Mouse (Mus musculus) R1 (cell line): ENCODE data around the gene Npm1.

Source experiments
- DNase-seq: peaks from one replicate; pipeline ENCODE4 v3.0.0-alpha.2; 2018; ENCODE audit warnings: low read depth, low spot score

The Npm1 gene

DNA sequence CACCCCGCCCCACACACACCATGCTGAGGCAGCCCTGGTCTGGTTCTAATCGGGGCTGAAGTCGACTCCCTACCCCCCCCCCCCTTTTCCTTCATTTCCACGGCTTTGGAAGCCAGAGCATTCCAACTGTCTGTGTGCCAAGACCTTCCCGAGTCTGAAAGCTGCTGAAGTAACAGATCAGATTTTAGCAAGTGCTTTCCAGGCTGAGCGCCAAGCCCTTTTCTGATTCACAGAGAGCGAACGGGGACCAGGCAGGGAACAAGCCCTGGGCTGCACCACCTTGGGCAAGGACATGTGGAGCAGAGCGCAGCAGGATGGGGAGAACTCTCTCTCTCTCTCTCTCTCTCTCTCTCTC, 16.9 kb downstream of the Npm1 start:
- DNase-seq: no peak

GRCm38 (mm10) chr11:33145201-33146142, 17.5 kb downstream of the Npm1 start:
- DNase-seq: no peak

- DNase-seq: peak; percentile 33
These were observed 19.1 kb downstream of the Npm1 start for GRCm38 (mm10) chr11:33143906-33144305.

DNA sequence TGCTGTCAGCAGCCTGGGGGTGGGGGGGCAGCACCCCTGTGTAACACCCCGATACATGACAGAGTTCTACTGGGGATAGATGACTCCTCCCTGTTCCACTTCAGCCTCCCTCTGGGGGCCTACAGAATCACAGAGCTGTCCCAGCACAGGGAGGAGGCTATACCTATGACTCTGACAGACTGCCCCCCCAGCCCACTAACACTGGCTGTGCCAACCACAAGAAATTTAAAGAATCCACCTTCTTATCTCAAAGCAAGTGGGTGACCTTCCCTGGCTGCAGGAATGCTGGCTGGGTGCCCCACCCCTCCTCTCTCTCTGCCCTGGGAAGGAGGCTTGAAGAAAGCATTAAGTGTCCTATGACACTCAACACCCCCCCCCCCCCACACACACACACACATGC, 20.2 kb downstream of the Npm1 start:
- no peak for DNase-seq

DNA sequence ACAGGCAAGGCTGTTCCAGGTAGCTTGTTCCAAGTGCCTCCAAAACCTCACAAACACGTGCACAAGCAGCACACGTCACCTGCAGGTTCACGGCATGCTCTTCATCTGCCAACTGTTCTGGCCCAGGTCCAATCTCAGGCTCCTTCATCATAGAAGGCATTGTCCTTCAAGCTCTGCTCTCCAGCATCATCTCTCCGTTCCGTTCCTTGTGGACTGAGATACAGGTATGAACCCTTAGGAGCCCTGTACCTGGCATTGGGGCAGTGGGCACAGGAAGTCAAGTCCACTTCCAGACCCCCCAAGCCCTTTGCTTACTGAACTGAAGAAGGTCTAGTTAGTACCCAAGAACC, 22.9 kb downstream of the Npm1 start:
- no peak for DNase-seq

- DNase-seq: no peak
These were observed 23.4 kb downstream of the Npm1 start for GRCm38 (mm10) chr11:33139458-33140110.

- no peak for DNase-seq
These were observed 24.3 kb downstream of the Npm1 start for GRCm38 (mm10) chr11:33138686-33139085.

- DNase-seq: no peak
These were observed 28.5 kb downstream of the Npm1 start for GRCm38 (mm10) chr11:33134391-33134986.

GRCm38 (mm10) chr11:33132619-33133338, 30.2 kb downstream of the Npm1 start:
- no peak for DNase-seq

- DNase-seq: no peak
These were observed 35.9 kb downstream of the Npm1 start for GRCm38 (mm10) chr11:33127058-33127457.

DNA sequence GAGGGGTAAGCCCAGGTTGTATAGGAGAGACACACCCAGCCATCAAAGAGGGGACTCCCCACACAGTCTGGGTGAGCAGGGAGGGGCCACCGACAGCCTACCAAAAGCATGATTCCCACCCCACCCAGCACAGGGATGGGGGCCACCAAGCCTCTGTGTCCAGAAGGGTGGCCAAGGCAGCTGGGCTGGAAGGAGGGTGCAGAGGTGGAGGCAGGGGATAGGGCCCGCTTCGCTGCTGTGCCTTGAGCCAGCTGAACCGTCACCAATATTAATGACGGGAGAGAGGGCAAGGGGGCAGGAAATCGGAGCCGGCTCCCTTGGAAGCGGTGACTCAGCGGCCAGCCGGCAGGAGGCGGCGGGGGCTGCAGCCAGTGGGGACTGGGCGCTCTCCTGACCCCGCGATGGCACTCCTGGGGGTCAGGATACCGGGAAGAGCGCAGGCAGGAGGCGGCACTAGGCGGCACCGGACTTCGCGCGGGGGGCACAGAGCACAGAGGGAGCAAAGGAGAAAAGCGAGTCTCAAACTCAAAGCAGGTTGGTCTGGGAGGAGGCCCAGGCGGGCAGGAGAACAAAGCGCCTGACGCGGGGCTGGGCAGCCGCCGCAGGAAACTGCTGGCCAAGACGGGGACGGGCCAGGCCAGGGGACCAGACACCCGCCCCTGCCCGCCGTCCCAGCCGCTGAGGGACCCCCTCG, 40.3 kb downstream of the Npm1 start:
- DNase-seq: no peak

GRCm38 (mm10) chr11:33119556-33119955, 43.5 kb downstream of the Npm1 start:
- DNase-seq: no peak

GRCm38 (mm10) chr11:33119116-33119515, 43.9 kb downstream of the Npm1 start:
- DNase-seq: no peak

DNA sequence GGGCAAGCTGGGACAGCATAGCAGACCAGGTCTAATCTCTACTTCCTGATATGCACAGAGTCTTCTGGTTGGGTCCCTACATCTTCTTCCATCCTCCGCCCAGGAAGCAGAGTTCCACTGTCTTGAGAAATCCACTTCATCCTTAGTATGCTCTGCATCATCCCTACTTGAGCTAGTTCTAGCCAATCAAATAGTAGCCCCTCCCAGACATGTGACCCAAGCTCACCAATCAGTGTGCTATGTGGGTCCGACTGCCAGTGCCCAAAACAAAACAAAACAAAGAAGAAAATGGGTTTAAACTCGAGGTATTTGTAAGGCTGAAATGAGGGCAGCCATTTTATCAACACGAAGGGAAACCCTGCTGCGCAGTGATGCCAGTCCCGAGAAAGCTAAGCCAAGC, 44.5 kb downstream of the Npm1 start:
- peak; percentile 83 for DNase-seq

DNA sequence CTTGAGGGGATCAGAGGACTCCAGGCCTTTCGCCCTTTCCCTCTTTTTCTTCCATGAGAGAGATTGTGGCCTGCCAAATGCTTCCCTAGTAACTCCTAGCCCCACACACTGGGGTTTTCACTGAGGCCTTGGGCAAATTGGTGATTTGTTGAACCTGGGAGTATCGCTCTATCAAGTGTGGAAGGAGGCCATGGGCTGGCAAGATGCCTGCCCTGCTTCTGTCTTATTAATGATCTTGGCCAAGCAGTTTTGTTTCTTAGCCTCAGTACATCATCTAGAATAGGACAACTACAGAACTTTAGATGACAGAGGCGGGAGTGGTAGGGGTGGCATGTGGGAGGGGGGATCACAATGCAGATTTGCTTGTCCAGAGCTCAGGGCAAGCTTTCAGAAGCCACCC, 47.2 kb downstream of the Npm1 start:
- DNase-seq: no peak

DNA sequence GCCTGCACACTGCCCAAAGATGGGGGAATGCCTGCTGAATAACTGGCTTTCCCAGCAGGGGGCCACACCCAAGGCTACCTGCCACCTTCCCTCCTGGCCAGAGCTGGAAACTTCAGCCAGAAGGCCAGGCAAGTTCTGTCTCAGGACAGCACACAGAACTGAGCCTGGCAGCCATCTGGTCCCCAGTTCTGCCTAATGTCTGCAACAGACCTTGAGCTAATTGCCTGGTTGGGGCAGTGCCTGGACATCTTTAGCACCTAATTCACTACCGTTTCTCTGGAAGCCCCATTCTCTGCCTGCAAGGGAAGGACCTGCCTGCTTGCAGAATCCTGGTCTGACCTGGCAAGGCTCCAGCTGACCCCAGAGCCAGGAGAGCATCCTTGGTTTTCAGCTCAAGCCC, 50.6 kb downstream of the Npm1 start:
- DNase-seq: no peak

- no peak for DNase-seq
These were observed 52.9 kb downstream of the Npm1 start for GRCm38 (mm10) chr11:33110111-33110510.

DNA sequence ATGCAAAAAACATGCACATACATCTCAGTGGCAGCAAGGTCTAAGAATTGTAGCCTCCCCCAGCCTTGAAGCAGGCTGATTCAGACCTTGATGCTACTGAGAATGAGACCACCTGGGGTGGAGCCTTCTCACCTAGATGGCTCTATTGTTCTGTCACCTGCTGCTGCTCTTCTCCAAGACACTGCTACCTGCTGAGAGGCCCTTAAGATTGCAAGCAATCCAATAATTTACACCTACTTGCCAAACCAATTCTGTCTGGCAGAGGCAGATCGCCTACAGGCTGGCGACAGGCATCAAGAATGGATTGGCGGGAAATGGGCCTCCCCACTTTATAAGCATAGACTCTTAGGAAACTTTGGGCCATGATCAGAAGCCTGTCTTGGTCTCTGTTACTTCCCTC, 55.5 kb downstream of the Npm1 start:
- peak; percentile 38 for DNase-seq

DNA sequence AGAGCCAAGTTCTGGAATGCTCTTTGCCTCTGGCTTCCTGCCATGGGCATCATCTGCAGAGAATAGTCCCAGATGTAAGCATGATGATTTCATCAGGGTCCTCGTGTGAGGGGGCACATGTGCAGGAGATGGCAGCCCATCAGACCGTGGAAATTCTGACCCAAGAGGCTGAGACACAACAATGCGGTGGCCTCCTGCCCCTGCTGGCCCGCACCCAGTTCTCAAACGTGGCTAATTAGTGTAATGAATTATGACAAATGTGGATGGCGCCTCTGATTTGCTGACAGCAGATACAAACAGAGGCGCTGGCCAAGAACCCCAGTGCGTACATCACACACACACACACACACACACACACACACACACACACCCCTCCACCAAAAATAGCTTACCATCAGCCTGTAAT, 58.1 kb downstream of the Npm1 start:
- no peak for DNase-seq

DNA sequence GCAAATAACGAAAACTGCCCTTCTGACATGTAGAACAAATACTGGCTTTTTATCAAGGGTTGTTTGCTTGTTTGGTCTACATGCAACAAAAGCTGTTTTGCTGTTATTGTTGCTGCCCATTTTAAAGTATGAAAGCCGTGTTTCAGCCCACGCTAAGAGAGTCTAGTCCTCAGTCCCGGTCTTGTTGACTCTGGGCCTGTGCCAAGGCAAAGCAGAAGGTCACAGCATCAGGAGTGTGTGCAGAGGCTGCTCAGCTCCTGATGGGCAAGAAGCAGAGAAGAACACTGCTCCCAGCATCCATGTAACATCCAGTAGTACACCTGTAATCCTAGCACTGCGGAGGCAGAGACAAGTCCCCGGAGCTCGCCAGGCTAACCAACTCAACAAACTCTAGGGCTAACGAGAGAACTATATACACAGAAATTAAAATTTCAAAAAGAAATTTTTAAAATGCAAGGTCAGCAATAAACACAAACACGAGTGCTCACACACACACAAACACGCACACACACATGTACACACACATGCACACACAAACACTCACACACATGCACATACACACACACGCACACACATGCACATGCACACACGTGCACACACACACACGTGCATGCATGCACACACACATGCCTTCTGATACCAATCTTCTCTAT, 59.6 kb downstream of the Npm1 start:
- DNase-seq: no peak
